Mouse (Mus musculus) cerebellum, postnatal 36 days (tissue): ENCODE data around the gene Fbxo9.
"Not testable (repeated sequence)": the region's sequence is repeated elsewhere in the genome, so short reads cannot be mapped to it uniquely, and the experiment has no call there.

ENCODE experiments used
- DNase-seq, 2 experiments: peaks; one replicate each; pipeline ENCODE4 v3.0.0; 2021 to 2022; ENCODE audit warnings: mixed read lengths in 2 of 2

The Fbxo9 gene

GRCm38 (mm10) chr9:78107912-78108795 is 711 bp downstream of the Fbxo9 start:
- DNase-seq: peak; percentile 82 to 87

GRCm38 (mm10) chr9:78107582-78107911 is 1.3 kb downstream of the Fbxo9 start:
- DNase-seq: no peak

- no peak for DNase-seq
These were observed 2.0 kb downstream of the Fbxo9 start for GRCm38 (mm10) chr9:78106821-78107220.

- no peak for DNase-seq
These were observed 3.3 kb downstream of the Fbxo9 start for GRCm38 (mm10) chr9:78105501-78105932.

- no peak for DNase-seq
These were observed 3.9 kb downstream of the Fbxo9 start for GRCm38 (mm10) chr9:78104973-78105372.

GRCm38 (mm10) chr9:78103965-78104560 is 4.8 kb downstream of the Fbxo9 start:
- DNase-seq: no peak

GRCm38 (mm10) chr9:78101431-78101830 is 7.4 kb downstream of the Fbxo9 start:
- DNase-seq: no peak

GRCm38 (mm10) chr9:78100956-78101355 is 7.9 kb downstream of the Fbxo9 start:
- DNase-seq: no peak

- DNase-seq: no peak
These were observed 12.5 kb downstream of the Fbxo9 start for GRCm38 (mm10) chr9:78096376-78096775.

GRCm38 (mm10) chr9:78095686-78096085 is 13.2 kb downstream of the Fbxo9 start:
- DNase-seq: no peak

GRCm38 (mm10) chr9:78090596-78090995 is 18.3 kb downstream of the Fbxo9 start:
- no peak for DNase-seq

- no peak for DNase-seq
These were observed 19.0 kb downstream of the Fbxo9 start for GRCm38 (mm10) chr9:78089906-78090305.

- DNase-seq: no peak
These were observed 19.9 kb downstream of the Fbxo9 start for GRCm38 (mm10) chr9:78088971-78089370.

GRCm38 (mm10) chr9:78088521-78088920 is 20.3 kb downstream of the Fbxo9 start:
- no peak for DNase-seq

GRCm38 (mm10) chr9:78087751-78088150 is 21.1 kb downstream of the Fbxo9 start:
- no peak for DNase-seq

GRCm38 (mm10) chr9:78085722-78086287 is 23.1 kb downstream of the Fbxo9 start:
- DNase-seq: no peak

- no peak for DNase-seq
These were observed 24.5 kb downstream of the Fbxo9 start for GRCm38 (mm10) chr9:78084341-78084740.

GRCm38 (mm10) chr9:78081835-78082234 is 27.0 kb downstream of the Fbxo9 start:
- DNase-seq: no peak

GRCm38 (mm10) chr9:78078240-78078639 is 30.6 kb downstream of the Fbxo9 start:
- DNase-seq: no peak

GRCm38 (mm10) chr9:78075256-78075655 is 33.6 kb downstream of the Fbxo9 start:
- no peak for DNase-seq

- DNase-seq: no peak
These were observed 35.0 kb downstream of the Fbxo9 start for GRCm38 (mm10) chr9:78073713-78074340.

- DNase-seq: not testable (repeated sequence)
These were observed 35.6 kb downstream of the Fbxo9 start for GRCm38 (mm10) chr9:78073291-78073690.

- DNase-seq: no peak
These were observed 37.2 kb downstream of the Fbxo9 start for GRCm38 (mm10) chr9:78071626-78072025.

GRCm38 (mm10) chr9:78070496-78070895 is 38.4 kb downstream of the Fbxo9 start:
- DNase-seq: no peak
